Mouse (Mus musculus) CH12.LX (cell line): ENCODE results near the gene Filip1l. TPM values are rescaled to one million over a fixed set of nuclear protein-coding genes. Genes with fewer than 3 reads are reported as not detected.

Experiments used
- DNase-seq: peaks from one replicate; pipeline ENCODE4 v3.0.0-alpha.2; 2013; ENCODE audit errors: extremely low read depth
- H3K27ac ChIP-seq: 2 replicates; pipeline ENCODE4 v1.5.1; 2012; ENCODE audit warnings: low read depth, mild to moderate bottlenecking, control low read depth, moderate library complexity; ENCODE audit not compliant: insufficient read depth
- H3K27me3 ChIP-seq: replicated peaks from 2 replicates; pipeline ENCODE3; 2012; ENCODE audit warnings: inconsistent platforms
- H3K36me3 ChIP-seq, 2 experiments: replicated peaks in 1 of 2; 2 replicates each; pipeline versions ENCODE3 to v1.6.1; 2012; ENCODE audit warnings: inconsistent platforms in 1 of 2, low read length in 1 of 2, mild to moderate bottlenecking in 1 of 2, mixed read lengths in 1 of 2, moderate library complexity in 1 of 2; ENCODE audit not compliant: control insufficient read depth in 1 of 2, insufficient read depth in 1 of 2
- H3K4me1 ChIP-seq, 2 experiments: 2 replicates each; pipeline ENCODE4 v1.6.1; 2012; ENCODE audit warnings: inconsistent platforms in 1 of 2, moderate library complexity in 1 of 2; ENCODE audit not compliant: insufficient read depth in 2 of 2, control insufficient read depth in 1 of 2
- H3K4me2 ChIP-seq: 2 replicates; pipeline ENCODE4 v1.6.1; 2012; ENCODE audit warnings: low read depth, mild to moderate bottlenecking, control low read depth; ENCODE audit not compliant: poor library complexity, insufficient read depth, severe bottlenecking
- H3K4me3 ChIP-seq, 3 experiments: fragments of 150-350 bp in 1 of 3; sonication (generic) in 1 of 3; replicated peaks in 1 of 3; 2 replicates each; pipeline versions ENCODE3 to v1.5.1; 2011 to 2012; ENCODE audit warnings: low read depth in 2 of 3, low read length in 2 of 3, mild to moderate bottlenecking in 2 of 3, moderate library complexity in 2 of 3, control low read depth in 1 of 3, improper control_type of control experiment in 1 of 3, inconsistent platforms in 1 of 3, mixed read lengths in 1 of 3; ENCODE audit not compliant: poor library complexity in 1 of 3
- H3K79me2 ChIP-seq: replicated peaks from 2 replicates; pipeline ENCODE4 v1.6.1; 2012; ENCODE audit warnings: mild to moderate bottlenecking, moderate library complexity; ENCODE audit not compliant: control insufficient read depth, poor library complexity, insufficient read depth, severe bottlenecking; ENCODE audit errors: extremely low read depth
- H3K9ac ChIP-seq: 2 replicates; pipeline ENCODE4 v1.6.1; 2012; ENCODE audit warnings: low read depth, mild to moderate bottlenecking, control low read depth, moderate library complexity; ENCODE audit not compliant: insufficient read depth
- H3K9me3 ChIP-seq: replicated peaks from 2 replicates; pipeline ENCODE3; 2012; ENCODE audit warnings: low read length, inconsistent platforms, mixed read lengths
- CHD2 ChIP-seq: IDR thresholded peaks from 2 replicates; pipeline ENCODE4 v1.6.1; 2011; ENCODE audit warnings: low read length, improper control_type of control experiment
- CTCF ChIP-seq, 2 experiments: IDR thresholded peaks in 1 of 2; conservative IDR thresholded peaks in 1 of 2; 2 replicates each; pipeline ENCODE4 v1.5.1; 2011 to 2012; ENCODE audit warnings: low read depth in 2 of 2, low read length in 2 of 2, improper control_type of control experiment in 1 of 2, inconsistent platforms in 1 of 2, mild to moderate bottlenecking in 1 of 2, moderate library complexity in 1 of 2
- ELF1 ChIP-seq: IDR thresholded peaks from 2 replicates; pipeline ENCODE4 v1.6.1; 2014; ENCODE audit warnings: low read depth, mild to moderate bottlenecking, inconsistent platforms, low read length, improper control_type of control experiment
- ETS1 ChIP-seq: conservative IDR thresholded peaks from 2 replicates; pipeline ENCODE4 v1.6.1; 2012; ENCODE audit warnings: low read depth, mild to moderate bottlenecking, inconsistent platforms, low read length, improper control_type of control experiment, moderate library complexity
- GABPA ChIP-seq: IDR thresholded peaks from 2 replicates; pipeline ENCODE4 v1.6.1; 2012; ENCODE audit warnings: low read depth, low read length, improper control_type of control experiment, inconsistent platforms; ENCODE audit not compliant: insufficient replicate concordance
- HCFC1 ChIP-seq: IDR thresholded peaks from 2 replicates; pipeline ENCODE4 v1.6.1; 2012; ENCODE audit warnings: low read depth, mild to moderate bottlenecking, inconsistent platforms, low read length, improper control_type of control experiment
- IRF4 ChIP-seq: IDR thresholded peaks from 2 replicates; pipeline ENCODE4 v1.6.1; 2014; ENCODE audit warnings: low read depth, mild to moderate bottlenecking, inconsistent platforms, low read length, improper control_type of control experiment
- JUN ChIP-seq: IDR thresholded peaks from 2 replicates; pipeline ENCODE4 v1.6.1; 2011; ENCODE audit warnings: low read depth, mild to moderate bottlenecking, low read length, improper control_type of control experiment, moderate library complexity; ENCODE audit not compliant: insufficient read depth
- JUND ChIP-seq: conservative IDR thresholded peaks from 2 replicates; pipeline ENCODE4 v1.6.1; 2011; ENCODE audit warnings: low read depth, low read length, improper control_type of control experiment
- KAT2A ChIP-seq: IDR thresholded peaks from 2 replicates; pipeline ENCODE4 v1.6.1; 2012; ENCODE audit warnings: low read length, improper control_type of control experiment, inconsistent platforms; ENCODE audit not compliant: insufficient replicate concordance
- MAFK ChIP-seq: IDR thresholded peaks from 2 replicates; pipeline ENCODE4 v1.6.1; 2011; ENCODE audit warnings: low read length, improper control_type of control experiment; ENCODE audit not compliant: insufficient replicate concordance
- MAX ChIP-seq: IDR thresholded peaks from 2 replicates; pipeline ENCODE4 v1.6.1; 2011; ENCODE audit warnings: low read length, improper control_type of control experiment
- NRF1 ChIP-seq: IDR thresholded peaks from 2 replicates; pipeline ENCODE4 v1.6.1; 2014; ENCODE audit warnings: low read depth, mild to moderate bottlenecking, inconsistent platforms, low read length, improper control_type of control experiment, moderate library complexity
- POLR2A ChIP-seq: IDR thresholded peaks from 2 replicates; pipeline ENCODE4 v1.6.1; 2011; ENCODE audit warnings: low read depth, mild to moderate bottlenecking, improper control_type of control experiment, low read length
- SMC3 ChIP-seq: IDR thresholded peaks from 2 replicates; pipeline ENCODE4 v1.6.1; 2011; ENCODE audit warnings: low read depth, low read length, improper control_type of control experiment
- TBP ChIP-seq: conservative IDR thresholded peaks from 2 replicates; pipeline ENCODE4 v1.6.1; 2011; ENCODE audit warnings: low read depth, low read length, improper control_type of control experiment
- UBTF ChIP-seq: IDR thresholded peaks from 2 replicates; pipeline ENCODE4 v1.6.1; 2012; ENCODE audit warnings: low read depth, mild to moderate bottlenecking, inconsistent platforms, low read length, improper control_type of control experiment, moderate library complexity
- USF1 ChIP-seq: IDR thresholded peaks from 2 replicates; pipeline ENCODE4 v1.6.1; 2014; ENCODE audit warnings: low read depth, mild to moderate bottlenecking, inconsistent platforms, low read length, improper control_type of control experiment
- USF2 ChIP-seq: conservative IDR thresholded peaks from 2 replicates; pipeline ENCODE4 v1.6.1; 2011; ENCODE audit warnings: low read depth, low read length, improper control_type of control experiment
- ZKSCAN1 ChIP-seq: IDR thresholded peaks from 2 replicates; pipeline ENCODE4 v1.6.1; 2012; ENCODE audit warnings: low read depth, inconsistent platforms, low read length, improper control_type of control experiment, borderline replicate concordance
- ZMIZ1 ChIP-seq: IDR thresholded peaks from 2 replicates; pipeline ENCODE4 v1.6.1; 2012; ENCODE audit warnings: low read depth, mild to moderate bottlenecking, inconsistent platforms, low read length, improper control_type of control experiment
- dilution Hi-C: fragments of 300-500 bp; cut with MboI; formaldehyde crosslinking; loops from 2 replicates; pipeline ENCODE4 v1.14.3; 2020; ENCODE audit warnings: low sequenced_read_pairs; ENCODE audit not compliant: extremely low pct_unique_long_range_greater_than_20kb, extremely low pct_ligation_motif_present
- in situ Hi-C: fragments of 300-500 bp; cut with MboI; formaldehyde crosslinking; loops from 3 replicates; pipeline ENCODE4 v1.14.3; 2019; ENCODE audit warnings: low sequenced_read_pairs, low pct_ligation_motif_present, low pct_unique_long_range_greater_than_20kb, mixed read lengths
- polyA plus RNA-seq: library from polyadenylated mRNA; unstranded; fragments of >175 nt; gene quantifications from 2 replicates; pipeline ENCODE4 v1.2.1, GENCODE M21; 2012; ENCODE audit warnings: low read depth; ENCODE audit not compliant: insufficient read length
- total RNA-seq, 2 experiments: library from RNA; depleted of rRNA; stranded (reverse); fragments of 300-350 nt in 1 of 2; fragments of >200 nt in 1 of 2; gene quantifications; 2 replicates each; pipeline ENCODE4 v1.2.3; 2012 to 2014

Filip1l gene
- total and polyA plus RNA-seq, 3 experiments: 2.1 to 17.6 (median 5.7) TPM

DNA sequence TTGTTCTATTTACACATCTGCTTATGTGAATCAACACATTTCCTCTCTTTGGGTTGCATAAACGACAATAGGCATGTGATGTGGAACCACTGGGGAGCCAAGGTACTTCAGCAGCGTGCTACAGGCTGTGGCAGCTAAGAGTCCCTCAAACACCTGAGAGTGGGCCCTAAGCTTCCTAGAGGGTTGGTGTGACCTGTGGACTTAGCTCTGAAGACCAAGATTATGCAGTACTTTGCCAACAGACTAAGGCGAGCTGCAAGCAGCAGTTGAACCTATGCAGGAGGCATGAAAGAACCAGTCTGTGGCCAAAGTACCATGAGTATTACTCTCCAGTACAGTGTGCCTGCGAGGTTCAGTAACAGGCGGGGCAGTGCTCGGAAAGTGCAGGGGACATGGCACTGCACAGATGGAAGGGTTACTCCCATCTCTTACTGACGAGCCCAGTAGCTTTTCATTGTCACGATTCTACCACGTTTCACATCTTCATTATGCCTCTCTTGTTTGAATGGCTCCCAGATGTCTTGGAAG is 112.6 kb downstream of the Filip1l start:
- Histone ChIP-seq H3K4me3 (no peak overlapping the region), H3K9ac (no peak overlapping the region)
- no peak for DNase-seq

DNA sequence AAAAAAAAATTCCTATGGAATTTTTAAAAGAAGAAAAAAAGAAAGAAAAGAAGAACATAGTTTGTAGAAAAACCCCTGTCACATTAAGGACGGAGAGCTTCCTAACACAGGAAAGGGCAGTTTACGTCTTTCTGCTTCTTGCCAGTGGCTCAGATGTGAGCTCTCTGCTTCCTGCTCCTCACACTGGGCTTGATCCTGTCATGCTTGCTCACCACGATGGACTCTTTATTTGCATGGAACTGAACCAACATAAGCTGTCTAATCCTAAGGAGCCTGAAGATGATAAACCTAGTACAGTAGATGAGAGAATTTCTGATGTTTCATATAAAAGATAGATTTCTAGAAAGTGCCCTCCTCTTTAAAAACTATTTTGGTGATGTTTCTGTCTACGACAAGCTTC is 116.4 kb downstream of the Filip1l start:
- H3K9ac ChIP-seq: no peak overlapping the region
- TF ChIP-seq IRF4: no peak
- TF ChIP-seq MAX: no peak
- dilution Hi-C loops: no loop called here
- no peaks in the 10 kb centered on the region for H3K79me2 ChIP-seq
- no peak overlapping the region for H3K27ac ChIP-seq
- no peak overlapping the region for H3K4me2 ChIP-seq
- H3K4me1 ChIP-seq: peaks cover 2 to 65% of the 10 kb centered on the region in 2 experiments; a peak in 2 of 4 replicates
- H3K36me3 ChIP-seq: peaks cover 0 to 4% of the 10 kb centered on the region in 2 experiments
- no peak for DNase-seq
- H3K27me3 ChIP-seq: no peaks in the 10 kb centered on the region
- H3K9me3 ChIP-seq: peaks cover 3% of the 10 kb centered on the region
- H3K4me3 ChIP-seq: no peak overlapping the region
- in situ Hi-C loops: no loop called here

More for the DNA sequence above, 112.6 kb downstream of the Filip1l start:
- dilution Hi-C loops (no loop called here), in situ Hi-C loops (no loop called here)
- Histone ChIP-seq H3K79me2 (no peaks in the 10 kb centered on the region), H3K4me2 (no peak overlapping the region), H3K27me3 (no peaks in the 10 kb centered on the region), H3K9me3 (peaks cover 2% of the 10 kb centered on the region), H3K4me1 (peaks cover 0 to 32% of the 10 kb centered on the region in 2 experiments; a peak in 2 of 4 replicates), H3K27ac (no peak overlapping the region), H3K36me3 (peaks cover 0 to 4% of the 10 kb centered on the region in 2 experiments)
- TF ChIP-seq GABPA: no peak
- TF ChIP-seq POLR2A: no peak
- TF ChIP-seq ZKSCAN1: no peak
- no peak for TF ChIP-seq UBTF
- no peak for TF ChIP-seq ETS1
- no peak for TF ChIP-seq HCFC1
- TF ChIP-seq JUND: no peak
- no peak for TF ChIP-seq SMC3
- TF ChIP-seq ELF1: no peak
- TF ChIP-seq KAT2A: no peak
- no peak for TF ChIP-seq CTCF (conservative IDR thresholded peaks at IDR 0.05 in 1 of 2, IDR thresholded peaks at IDR 0.05 in 1 of 2; ENCODE audit: low read depth in 2 of 2, low read length in 2 of 2)
- TF ChIP-seq IRF4: no peak
- TF ChIP-seq ZMIZ1: no peak
- no peak for TF ChIP-seq USF1
- TF ChIP-seq NRF1: no peak
- TF ChIP-seq CHD2: no peak
- no peak for TF ChIP-seq MAFK
- no peak for TF ChIP-seq USF2
- no peak for TF ChIP-seq JUN
- TF ChIP-seq TBP: no peak
